Mouse (Mus musculus): Measurements from ENCODE around the gene Eml6. TPM values are rescaled to one million over a fixed set of nuclear protein-coding genes. Genes with fewer than 3 reads are reported as not detected.
A peak's percentile ranks its signal among the peaks of the same experiment; 100 is the strongest.

The Eml6 gene
- total RNA-seq, 4 experiments from 2014 or later: 0.63 to 1.0 (median 0.77) TPM

- peak in 1 of 2 experiments; percentile 8 for DNase-seq (ENCODE audit: low spot score in 2 of 2)
Measured at GRCm38 (mm10) chr11:29702721-29703120, 323.1 kb downstream of the Eml6 start.

- no peak for DNase-seq (ENCODE audit: low spot score in 2 of 2)
Measured at GRCm38 (mm10) chr11:29694754-29695153, 331.1 kb downstream of the Eml6 start.

- peak; percentile 67 to 71 for DNase-seq (ENCODE audit: low spot score in 2 of 2)
Measured at GRCm38 (mm10) chr11:29693576-29694410, 332.0 kb downstream of the Eml6 start.

Other genes starting within 250 kb of the Eml6 start
- 1 to 10 TPM; 2.0 to 2.9 (median 2.5) TPM for gene 4931440F15Rik, start 200.4 kb downstream of the Eml6 start, total RNA-seq (2022)
- gene Sptbn1, start 242.1 kb upstream of the Eml6 start, total RNA-seq (2022): 100 to 1,000 TPM in 2 of 4 experiments, 10 to 100 TPM in 2; 83.7 to 109 (median 98.4) TPM